ENCODE assay signal across 8 mouse cellular contexts in genomic region chr15:103183135-103183534, GRCm38 (mm10). TPM values are rescaled to one million over a fixed set of nuclear protein-coding genes. Genes with fewer than 3 reads are reported as not detected.
DNase-seq lines count a peak whose midpoint lies in the region; ATAC-seq and TF ChIP-seq lines count a peak whose summit lies in the region.

No protein-coding gene starts in this region.

- no peaks in the 10 kb centered on the region for H3K9me3 ChIP-seq in forebrain, embryonic 11.5 days (ENCODE audit: control insufficient read depth, low read length)
- H3K9me3 ChIP-seq in hindbrain, embryonic 12.5 days (replicated peaks), result no peaks in the 10 kb centered on the region
- no peaks in the 10 kb centered on the region for H3K9me3 ChIP-seq in limb, embryonic 14.5 days (ENCODE audit: control insufficient read depth, low read length)
- H3K9me3 ChIP-seq in midbrain, embryonic 14.5 days (ENCODE audit: control insufficient read depth, low read length), result no peaks in the 10 kb centered on the region
- no peaks in the 10 kb centered on the region for H3K9me3 ChIP-seq in stomach, embryonic 15.5 days

- under 1% methylated on average over 21 of the region's 21 CpGs for WGBS in forebrain, embryonic 11.5 days
- WGBS in hindbrain, embryonic 12.5 days, result 1% methylated on average over 21 of the region's 21 CpGs
- WGBS in limb, embryonic 14.5 days, result under 1% methylated on average over 21 of the region's 21 CpGs
- WGBS in midbrain, embryonic 14.5 days, result 1% methylated on average over 21 of the region's 21 CpGs
- 1% methylated on average over 21 of the region's 21 CpGs for WGBS in stomach, embryonic 15.5 days

- no peak overlapping the region for H3K9ac ChIP-seq in forebrain, embryonic 11.5 days (ENCODE audit: low read length)
- H3K9ac ChIP-seq in hindbrain, embryonic 12.5 days, result no peak overlapping the region
- no peak overlapping the region; the same call in 1 of the 2 replicates for H3K9ac ChIP-seq in limb, embryonic 14.5 days (ENCODE audit: low read depth, low read length, severe bottlenecking)
- no peak overlapping the region for H3K9ac ChIP-seq in midbrain, embryonic 14.5 days (replicated peaks; ENCODE audit: low read length)
- peak overlapping the region; percentile 14; the same call in 1 of the 2 replicates for H3K9ac ChIP-seq in stomach, embryonic 15.5 days

- H3K27ac ChIP-seq in layer of hippocampus, adult 2 months, result no peak overlapping the region
- H3K27ac ChIP-seq in forebrain, embryonic 11.5 days (ENCODE audit: low read depth, low read length), result no peak overlapping the region
- no peak overlapping the region for H3K27ac ChIP-seq in hindbrain, embryonic 12.5 days
- no peak overlapping the region for H3K27ac ChIP-seq in limb, embryonic 14.5 days (replicated peaks; ENCODE audit: low read depth, low read length)
- H3K27ac ChIP-seq in midbrain, embryonic 14.5 days (replicated peaks; ENCODE audit: low read depth, low read length), result no peak overlapping the region
- H3K27ac ChIP-seq in stomach, embryonic 15.5 days, result no peak overlapping the region

- TF ChIP-seq POLR2A in limb, embryonic 14.5 days (IDR thresholded peaks at IDR 0.05; ENCODE audit: borderline replicate concordance, extremely low read depth, insufficient read depth, insufficient read length), result no peak

- peaks cover 46% of the 10 kb centered on the region for H3K27me3 ChIP-seq in forebrain, embryonic 11.5 days (ENCODE audit: control insufficient read depth, insufficient read depth, low read length)
- peaks cover 59% of the 10 kb centered on the region for H3K27me3 ChIP-seq in hindbrain, embryonic 12.5 days
- H3K27me3 ChIP-seq in limb, embryonic 14.5 days (ENCODE audit: control insufficient read depth, insufficient read depth, low read length), result peaks cover 11% of the 10 kb centered on the region; the same call in 1 of the 2 replicates
- peaks cover 37% of the 10 kb centered on the region for H3K27me3 ChIP-seq in midbrain, embryonic 14.5 days (ENCODE audit: control insufficient read depth, insufficient read depth, low read length)
- peaks cover 26% of the 10 kb centered on the region for H3K27me3 ChIP-seq in stomach, embryonic 15.5 days (replicated peaks)

- ATAC-seq in forebrain, embryonic 11.5 days (replicated peaks; ENCODE audit: low FRiP score), result peak; percentile 44
- ATAC-seq in hindbrain, embryonic 12.5 days (ENCODE audit: low FRiP score), result no peak
- ATAC-seq in limb, embryonic 14.5 days (ENCODE audit: low FRiP score, low read depth), result peak; percentile 56; the same call in 1 of the 2 replicates
- 0 out of 2 replicates have a peak, but pooled peaks have one; percentile 32 for ATAC-seq in midbrain, embryonic 14.5 days (ENCODE audit: low FRiP score, low TSS enrichment)
- 0 out of 2 replicates have a peak, but pooled peaks have one; percentile 32 for ATAC-seq in stomach, embryonic 15.5 days (ENCODE audit: insufficient read depth, low FRiP score, low read depth)

- peak; percentile 83 for TF ChIP-seq CTCF in layer of hippocampus, adult 2 months (conservative IDR thresholded peaks at IDR 0.05)

- peak overlapping the region; percentile 27; the same call in 1 of the 2 replicates for H3K4me2 ChIP-seq in forebrain, embryonic 11.5 days (ENCODE audit: low read depth, low read length, severe bottlenecking)
- H3K4me2 ChIP-seq in hindbrain, embryonic 12.5 days (replicated peaks), result peak overlapping the region; percentile 46
- peak overlapping the region; percentile 64 for H3K4me2 ChIP-seq in limb, embryonic 14.5 days (replicated peaks; ENCODE audit: low read depth, low read length, severe bottlenecking)
- H3K4me2 ChIP-seq in midbrain, embryonic 14.5 days (ENCODE audit: low read length), result peak overlapping the region; percentile 47
- H3K4me2 ChIP-seq in stomach, embryonic 15.5 days, result peak overlapping the region; percentile 76

- peaks cover 14% of the 10 kb centered on the region; the same call in 1 of the 2 replicates for H3K4me1 ChIP-seq in forebrain, embryonic 11.5 days (replicated peaks; ENCODE audit: control insufficient read depth, insufficient read depth, low read length)
- H3K4me1 ChIP-seq in hindbrain, embryonic 12.5 days, result peaks cover 15% of the 10 kb centered on the region
- peaks cover 5% of the 10 kb centered on the region for H3K4me1 ChIP-seq in limb, embryonic 14.5 days (ENCODE audit: control insufficient read depth, insufficient read depth, low read length)
- 0 out of 2 replicates have a peak, but pooled peaks cover 4% of the 10 kb centered on the region for H3K4me1 ChIP-seq in midbrain, embryonic 14.5 days (ENCODE audit: control insufficient read depth, insufficient read depth, low read length)
- H3K4me1 ChIP-seq in stomach, embryonic 15.5 days, result peaks cover 13% of the 10 kb centered on the region

- peak overlapping the region; percentile 5; the same call in 1 of the 2 replicates for H3K4me3 ChIP-seq in layer of hippocampus, adult 2 months
- no peak overlapping the region for H3K4me3 ChIP-seq in forebrain, embryonic 11.5 days (ENCODE audit: low read depth, low read length)
- peak overlapping the region; percentile 11; the same call in 1 of the 2 replicates for H3K4me3 ChIP-seq in hindbrain, embryonic 12.5 days
- peak overlapping the region; percentile 30 for H3K4me3 ChIP-seq in limb, embryonic 14.5 days (replicated peaks; ENCODE audit: low read length)
- H3K4me3 ChIP-seq in midbrain, embryonic 14.5 days (replicated peaks; ENCODE audit: low read depth, low read length), result no peak overlapping the region
- H3K4me3 ChIP-seq in stomach, embryonic 15.5 days (replicated peaks), result peak overlapping the region; percentile 43

- H3K36me3 ChIP-seq in forebrain, embryonic 11.5 days (ENCODE audit: control insufficient read depth, insufficient read depth, low read length), result no peaks in the 10 kb centered on the region
- H3K36me3 ChIP-seq in hindbrain, embryonic 12.5 days, result no peaks in the 10 kb centered on the region
- H3K36me3 ChIP-seq in limb, embryonic 14.5 days (ENCODE audit: control insufficient read depth, insufficient read depth, low read length), result no peaks in the 10 kb centered on the region
- no peaks in the 10 kb centered on the region for H3K36me3 ChIP-seq in midbrain, embryonic 14.5 days (ENCODE audit: control insufficient read depth, insufficient read depth, low read length)
- H3K36me3 ChIP-seq in stomach, embryonic 15.5 days, result no peaks in the 10 kb centered on the region

- peak in 1 of 2 experiments; percentile 56 for DNase-seq in layer of hippocampus, adult 2 months (ENCODE audit: low spot score in 2 of 2)
- no peak for DNase-seq in layer of hippocampus, adult 9-10 months (ENCODE audit: low spot score)
- peak; percentile 61 for DNase-seq in adrenal gland, postnatal 25 days
- peak; percentile 85 for DNase-seq in forebrain, embryonic 11.5 days (ENCODE audit: low spot score)
- peak; percentile 74 for DNase-seq in limb, embryonic 14.5 days (ENCODE audit: low spot score)
- DNase-seq in midbrain, embryonic 14.5 days, result peak; percentile 82

RNA-seq across cellular contexts. Expression of gene Smug1, which starts 16.2 kb away (rescaled TPM):
- total RNA-seq in layer of hippocampus, adult 2 months (2021), result 10 to 100 TPM; 17.9 to 18.2 TPM
- 12.1 and 19.9 TPM in 2 replicates for total RNA-seq in adrenal gland, postnatal 25 days (2021)
- polyA plus RNA-seq in forebrain, embryonic 11.5 days (2014; fragmentation: Nextera tagmentation; extraction: Ambion mirVana), result 20.5 and 23.3 TPM in 2 replicates
- polyA plus RNA-seq in hindbrain, embryonic 12.5 days (2016; fragmentation: Nextera tagmentation; extraction: Ambion mirVana), result 31.3 and 34.4 TPM in 2 replicates
- polyA plus RNA-seq in limb, embryonic 14.5 days (2012; rRNA removed), result 18.6 and 22.4 TPM in 2 replicates
- 18.2 and 18.9 TPM in 2 replicates for polyA plus RNA-seq in limb, embryonic 14.5 days (2014; fragmentation: Nextera tagmentation; extraction: Ambion mirVana)
- 22.7 and 25.0 TPM in 2 replicates for polyA plus RNA-seq in midbrain, embryonic 14.5 days (2014; fragmentation: Nextera tagmentation; extraction: Ambion mirVana)
- 18.3 and 21.6 TPM in 2 replicates for polyA plus RNA-seq in stomach, embryonic 15.5 days (2015; fragmentation: Nextera tagmentation; extraction: Ambion mirVana)

RNA-seq across cellular contexts. Expression of gene Cbx5, which starts 56.5 kb away (rescaled TPM):
- 100 to 1,000 TPM; 179 to 187 TPM for total RNA-seq in layer of hippocampus, adult 2 months (2021)
- total RNA-seq in adrenal gland, postnatal 25 days (2021), result 73.2 and 88.5 TPM in 2 replicates
- polyA plus RNA-seq in forebrain, embryonic 11.5 days (2014; fragmentation: Nextera tagmentation; extraction: Ambion mirVana), result 214 and 221 TPM in 2 replicates
- polyA plus RNA-seq in hindbrain, embryonic 12.5 days (2016; fragmentation: Nextera tagmentation; extraction: Ambion mirVana), result 188 and 190 TPM in 2 replicates
- 78.3 and 81.4 TPM in 2 replicates for polyA plus RNA-seq in limb, embryonic 14.5 days (2012; rRNA removed)
- polyA plus RNA-seq in limb, embryonic 14.5 days (2014; fragmentation: Nextera tagmentation; extraction: Ambion mirVana), result 122 and 131 TPM in 2 replicates
- polyA plus RNA-seq in midbrain, embryonic 14.5 days (2014; fragmentation: Nextera tagmentation; extraction: Ambion mirVana), result 159 and 177 TPM in 2 replicates
- 91.8 and 97.2 TPM in 2 replicates for polyA plus RNA-seq in stomach, embryonic 15.5 days (2015; fragmentation: Nextera tagmentation; extraction: Ambion mirVana)

RNA-seq across cellular contexts. Expression of gene Hnrnpa1, which starts 57.1 kb away (rescaled TPM):
- total RNA-seq in layer of hippocampus, adult 2 months (2021), result 100 to 1,000 TPM; 256 to 265 TPM
- total RNA-seq in adrenal gland, postnatal 25 days (2021), result 210 and 212 TPM in 2 replicates
- polyA plus RNA-seq in forebrain, embryonic 11.5 days (2014; fragmentation: Nextera tagmentation; extraction: Ambion mirVana), result 1,395 and 1,473 TPM in 2 replicates
- polyA plus RNA-seq in hindbrain, embryonic 12.5 days (2016; fragmentation: Nextera tagmentation; extraction: Ambion mirVana), result 1,137 and 1,149 TPM in 2 replicates
- 830 and 1,175 TPM in 2 replicates for polyA plus RNA-seq in limb, embryonic 14.5 days (2012; rRNA removed)
- 704 and 769 TPM in 2 replicates for polyA plus RNA-seq in limb, embryonic 14.5 days (2014; fragmentation: Nextera tagmentation; extraction: Ambion mirVana)
- polyA plus RNA-seq in midbrain, embryonic 14.5 days (2014; fragmentation: Nextera tagmentation; extraction: Ambion mirVana), result 764 and 768 TPM in 2 replicates
- 664 and 681 TPM in 2 replicates for polyA plus RNA-seq in stomach, embryonic 15.5 days (2015; fragmentation: Nextera tagmentation; extraction: Ambion mirVana)

Comparison
In these comparisons a context has a peak if more than half of its experiments do, and no peak if none do; other contexts are left out.
1. H3K4me3 ChIP-seq: peak in layer of hippocampus, adult 2 months (single experiment), hindbrain, embryonic 12.5 days (single experiment), limb, embryonic 14.5 days (single experiment) and stomach, embryonic 15.5 days (single experiment); none in forebrain, embryonic 11.5 days (single experiment) and midbrain, embryonic 14.5 days (single experiment).
2. Peak in every context shown above with its lines, with median percentiles within 50 percentile points of each other: H3K4me2 ChIP-seq.